Mouse (Mus musculus) lung, postnatal 0 days (tissue): ENCODE data around the gene Gria1. TPM values are rescaled to one million over a fixed set of nuclear protein-coding genes. Genes with fewer than 3 reads are reported as not detected.

Source experiments
- ATAC-seq: fragments of 200-750 bp; cut with Nextera tagmentation; 2 replicates; pipeline ENCODE4 v1.8.0; 2017; ENCODE audit warnings: moderate library complexity
- DNase-seq: peaks from one replicate; pipeline ENCODE4 v3.0.0-alpha.2; 2016; ENCODE audit warnings: low spot score
- H3K27ac ChIP-seq: fragments of 300-500 bp; sonication (generic); 2 replicates; pipeline ENCODE4 v1.5.1; 2014; ENCODE audit warnings: antibody characterized with exemption, mild to moderate bottlenecking, low read length, mixed read lengths
- H3K27me3 ChIP-seq: fragments of 300-500 bp; sonication (generic); replicated peaks from 2 replicates; pipeline ENCODE4 v1.6.1; 2014; ENCODE audit warnings: low read length, mixed read lengths; ENCODE audit not compliant: insufficient read depth
- H3K36me3 ChIP-seq: fragments of 300-500 bp; sonication (generic); 2 replicates; pipeline ENCODE4 v1.6.1; 2014; ENCODE audit warnings: low read length, mixed read lengths; ENCODE audit not compliant: insufficient read depth
- H3K4me1 ChIP-seq: fragments of 300-500 bp; sonication (generic); 2 replicates; pipeline ENCODE4 v1.6.1; 2014; ENCODE audit warnings: antibody characterized with exemption, low read depth, low read length, mixed read lengths; ENCODE audit not compliant: insufficient read depth
- H3K4me2 ChIP-seq: fragments of 300-500 bp; sonication (generic); replicated peaks from 2 replicates; pipeline ENCODE4 v1.6.1; 2014; ENCODE audit warnings: low read depth, mild to moderate bottlenecking, low read length, moderate library complexity, mixed read lengths
- H3K4me3 ChIP-seq: fragments of 300-500 bp; sonication (generic); 2 replicates; pipeline ENCODE4 v1.5.1; 2014; ENCODE audit warnings: low read depth, low read length
- H3K9ac ChIP-seq: fragments of 300-500 bp; sonication (generic); replicated peaks from 2 replicates; pipeline ENCODE4 v1.6.1; 2014; ENCODE audit warnings: low read depth, mild to moderate bottlenecking
- H3K9me3 ChIP-seq: fragments of 300-500 bp; sonication (generic); 2 replicates; pipeline ENCODE4 v1.6.1; 2016; ENCODE audit warnings: low read length, mixed read lengths
- CTCF ChIP-seq: IDR thresholded peaks from 2 replicates; pipeline ENCODE4 v1.5.1; 2016; ENCODE audit warnings: antibody characterized with exemption, mild to moderate bottlenecking
- EP300 ChIP-seq: IDR thresholded peaks from 2 replicates; pipeline ENCODE4 v1.6.1; 2016; ENCODE audit warnings: antibody characterized with exemption, mild to moderate bottlenecking, control low read depth
- WGBS: fragments of 180-500 bp; shearing (Covaris S2); extraction: QIAGEN DNeasy Blood & Tissue Kit; methylation state at CpG from one replicate; pipeline ENCODE4 v1.1.7; 2014; 5-methylcytosine and 5-hydroxymethylcytosine counted together
- polyA plus RNA-seq: library from polyadenylated mRNA; unstranded; fragments of >200 nt; fragmentation: Nextera tagmentation; extraction: Ambion mirVana; gene quantifications from 2 replicates; pipeline ENCODE4 v1.2.1, GENCODE M21; 2015

Gene Gria1
- polyA plus RNA-seq, 1 experiment from 2014 or later, result 1.2 TPM

DNA sequence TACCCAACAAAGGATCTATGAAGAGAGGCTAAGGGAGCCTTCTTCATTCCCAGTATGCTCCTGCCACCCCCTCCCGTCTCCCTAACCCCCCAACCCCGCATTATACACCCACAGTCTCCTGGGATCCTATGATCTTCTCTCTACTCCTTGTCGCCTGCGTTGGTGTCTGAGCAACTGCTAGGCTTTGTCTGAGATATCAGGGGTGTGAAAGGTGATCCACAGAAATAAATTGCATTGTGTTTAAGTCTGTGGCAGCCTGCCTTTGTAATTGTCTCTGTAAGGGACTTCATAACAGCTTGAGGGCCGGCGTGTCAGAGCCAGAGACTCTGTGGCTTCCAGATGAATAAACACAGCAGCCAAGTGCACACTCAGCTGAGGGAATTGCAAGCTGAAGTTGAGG, 61.0 kb downstream of the Gria1 start:
- no peak for TF ChIP-seq CTCF
- TF ChIP-seq EP300, result no peak
- H3K4me1 ChIP-seq, result no peaks in the 10 kb centered on the region
- DNase-seq (no peak), ATAC-seq (no peak)
- H3K27ac ChIP-seq, result no peak overlapping the region
- H3K27me3 ChIP-seq, result no peaks in the 10 kb centered on the region
- H3K9me3 ChIP-seq, result no peaks in the 10 kb centered on the region
- H3K4me3 ChIP-seq, result no peak overlapping the region
- H3K4me2 ChIP-seq, result no peak overlapping the region
- no peak overlapping the region for H3K9ac ChIP-seq
- WGBS, result 58% methylated on average over 6 of the region's 6 CpGs
- no peaks in the 10 kb centered on the region for H3K36me3 ChIP-seq

DNA sequence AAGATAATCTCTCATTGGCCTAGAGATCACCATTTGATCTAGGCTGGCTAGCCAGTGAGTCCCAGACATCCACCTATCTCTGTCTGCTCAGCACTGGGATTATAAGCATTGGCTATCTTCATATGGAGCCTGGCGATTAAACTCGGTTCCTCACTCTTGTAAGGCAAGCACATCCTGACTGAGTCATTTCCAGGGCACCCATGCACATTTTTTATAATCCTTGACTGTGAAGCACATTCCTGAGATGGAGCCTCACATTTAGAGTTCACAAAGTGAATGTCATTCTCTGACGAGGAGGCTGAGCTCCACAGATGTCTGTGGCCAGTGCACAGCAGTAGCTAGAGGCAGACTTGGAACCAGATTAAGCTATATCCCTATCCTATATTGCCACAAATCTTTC, 68.2 kb downstream of the Gria1 start:
- no peak overlapping the region for H3K27ac ChIP-seq
- no peak overlapping the region for H3K4me2 ChIP-seq
- ATAC-seq, result no peak
- H3K9ac ChIP-seq, result no peak overlapping the region
- WGBS, result 75% methylated on average over 3 of the region's 3 CpGs
- H3K4me1 ChIP-seq, result no peaks in the 10 kb centered on the region
- H3K9me3 ChIP-seq, result no peaks in the 10 kb centered on the region
- no peak for DNase-seq
- no peak overlapping the region for H3K4me3 ChIP-seq
- TF ChIP-seq EP300 (no peak), CTCF (no peak)
- H3K36me3 ChIP-seq, result no peaks in the 10 kb centered on the region
- H3K27me3 ChIP-seq, result no peaks in the 10 kb centered on the region

DNA sequence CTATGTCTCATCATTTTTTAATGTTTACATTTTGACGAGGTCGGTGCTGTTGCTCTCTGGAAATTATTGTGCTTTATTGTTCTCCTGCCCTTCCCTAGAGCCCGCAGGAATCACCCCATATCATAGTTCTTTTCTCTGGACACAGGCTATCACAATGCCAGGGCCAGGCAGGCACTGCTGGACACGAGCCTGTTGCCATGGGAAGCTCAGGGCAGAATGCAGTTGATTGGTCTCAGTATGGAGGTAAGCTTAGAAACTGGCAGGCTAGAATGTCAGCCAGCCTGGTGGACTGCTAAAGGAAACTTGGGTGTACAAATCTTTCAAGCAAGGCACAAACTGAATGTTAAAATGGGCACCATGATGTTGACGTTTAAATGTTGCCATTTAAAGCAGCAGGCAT, 78.3 kb downstream of the Gria1 start:
- H3K9me3 ChIP-seq, result no peaks in the 10 kb centered on the region
- ATAC-seq (no peak), DNase-seq (no peak)
- no peaks in the 10 kb centered on the region for H3K36me3 ChIP-seq
- no peak overlapping the region for H3K9ac ChIP-seq
- H3K27ac ChIP-seq, result no peak overlapping the region
- H3K4me3 ChIP-seq, result no peak overlapping the region
- TF ChIP-seq CTCF (no peak), EP300 (no peak)
- H3K27me3 ChIP-seq, result no peaks in the 10 kb centered on the region
- no peaks in the 10 kb centered on the region for H3K4me1 ChIP-seq
- H3K4me2 ChIP-seq, result no peak overlapping the region
- 71% methylated on average over 5 of the region's 5 CpGs for WGBS

DNA sequence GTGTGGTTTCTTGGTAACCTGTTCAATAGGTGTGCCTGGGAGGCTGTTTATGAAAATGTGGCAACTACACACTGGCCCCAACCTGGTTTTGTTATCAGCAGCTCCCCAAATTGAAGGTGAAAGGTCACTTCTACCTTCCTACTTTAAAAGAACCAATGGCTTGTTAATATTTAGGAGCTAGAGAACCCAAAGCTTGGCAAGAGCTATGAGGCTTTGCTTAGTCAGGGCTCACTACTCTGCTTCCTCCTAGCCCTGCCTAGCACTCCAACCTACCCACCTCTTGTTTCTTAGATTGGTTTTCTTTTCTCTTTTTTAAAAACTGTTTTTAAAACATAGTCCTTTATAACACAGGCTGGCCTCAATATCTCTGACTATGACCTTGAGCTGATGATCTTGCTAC, 79.5 kb downstream of the Gria1 start:
- Histone ChIP-seq H3K4me2 (no peak overlapping the region), H3K4me1 (no peaks in the 10 kb centered on the region), H3K27me3 (no peaks in the 10 kb centered on the region), H3K9me3 (no peaks in the 10 kb centered on the region), H3K36me3 (no peaks in the 10 kb centered on the region), H3K27ac (no peak overlapping the region), H3K9ac (no peak overlapping the region), H3K4me3 (no peak overlapping the region)
- no peak for TF ChIP-seq CTCF
- no peak for TF ChIP-seq EP300
- no peak for ATAC-seq
- no peak for DNase-seq

DNA sequence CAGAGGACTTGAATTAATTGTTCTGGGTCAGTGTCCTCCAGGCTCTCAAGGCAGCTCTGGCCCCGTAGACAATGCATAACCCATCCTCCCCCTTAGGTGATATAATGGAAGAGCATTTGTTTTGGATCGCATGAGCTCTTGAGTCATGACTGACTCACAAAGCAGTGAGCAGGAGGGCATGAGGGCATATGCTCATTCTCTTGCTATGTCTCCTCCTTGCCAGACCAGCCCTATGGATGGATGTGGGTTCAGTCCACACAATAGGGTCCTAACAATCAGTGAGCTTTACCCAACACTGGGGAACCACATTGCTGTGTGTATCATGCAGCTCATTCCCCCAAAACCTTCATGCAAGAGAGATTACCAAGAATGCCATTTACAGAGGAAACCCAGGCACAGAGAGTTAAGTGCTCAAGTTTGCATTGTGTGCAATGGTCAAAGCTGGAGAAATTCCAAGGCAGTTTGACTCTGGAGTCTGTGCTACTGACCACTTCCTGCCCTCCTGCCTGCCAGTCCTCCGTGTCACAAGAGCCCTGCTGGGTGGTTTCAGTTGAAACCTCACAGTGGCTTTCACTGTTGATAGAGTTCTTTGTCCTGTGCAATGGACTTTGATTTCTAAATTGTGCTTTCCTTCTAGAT, 80.2 kb downstream of the Gria1 start:
- no peak overlapping the region for H3K9ac ChIP-seq
- H3K9me3 ChIP-seq, result no peaks in the 10 kb centered on the region
- no peak for DNase-seq
- ATAC-seq, result no peak
- H3K36me3 ChIP-seq, result no peaks in the 10 kb centered on the region
- H3K4me2 ChIP-seq, result no peak overlapping the region
- no peaks in the 10 kb centered on the region for H3K4me1 ChIP-seq
- WGBS, result 71% methylated on average over 3 of the region's 3 CpGs
- H3K4me3 ChIP-seq, result no peak overlapping the region
- no peak overlapping the region for H3K27ac ChIP-seq
- H3K27me3 ChIP-seq, result no peaks in the 10 kb centered on the region
- TF ChIP-seq CTCF (no peak), EP300 (no peak)

DNA sequence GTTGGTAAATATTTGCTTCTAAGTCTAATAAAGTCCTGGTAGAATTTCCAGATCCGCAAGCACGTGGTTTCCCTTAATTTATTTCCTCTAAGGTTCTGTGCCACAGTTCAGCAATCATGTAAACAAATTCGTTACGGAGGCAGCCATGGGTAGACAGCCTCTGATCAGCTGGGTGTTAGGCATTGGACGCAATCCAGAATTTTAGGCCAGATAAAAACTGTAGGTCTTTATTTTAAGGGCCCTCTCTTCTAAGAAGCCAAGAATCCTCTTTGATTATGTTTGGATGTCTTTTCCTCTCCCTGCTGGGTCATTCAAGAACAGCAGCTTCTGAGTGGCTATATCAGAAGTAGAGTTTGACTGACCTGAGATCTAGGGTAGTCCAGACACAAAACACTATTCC, 89.3 kb downstream of the Gria1 start:
- WGBS, result 50% methylated on average over 5 of the region's 5 CpGs
- Histone ChIP-seq H3K27me3 (no peaks in the 10 kb centered on the region), H3K36me3 (no peaks in the 10 kb centered on the region), H3K9ac (no peak overlapping the region), H3K4me3 (no peak overlapping the region), H3K4me1 (no peaks in the 10 kb centered on the region), H3K27ac (no peak overlapping the region), H3K9me3 (no peaks in the 10 kb centered on the region), H3K4me2 (no peak overlapping the region)
- no peak for ATAC-seq
- DNase-seq, result no peak
- TF ChIP-seq CTCF (no peak), EP300 (no peak)

DNA sequence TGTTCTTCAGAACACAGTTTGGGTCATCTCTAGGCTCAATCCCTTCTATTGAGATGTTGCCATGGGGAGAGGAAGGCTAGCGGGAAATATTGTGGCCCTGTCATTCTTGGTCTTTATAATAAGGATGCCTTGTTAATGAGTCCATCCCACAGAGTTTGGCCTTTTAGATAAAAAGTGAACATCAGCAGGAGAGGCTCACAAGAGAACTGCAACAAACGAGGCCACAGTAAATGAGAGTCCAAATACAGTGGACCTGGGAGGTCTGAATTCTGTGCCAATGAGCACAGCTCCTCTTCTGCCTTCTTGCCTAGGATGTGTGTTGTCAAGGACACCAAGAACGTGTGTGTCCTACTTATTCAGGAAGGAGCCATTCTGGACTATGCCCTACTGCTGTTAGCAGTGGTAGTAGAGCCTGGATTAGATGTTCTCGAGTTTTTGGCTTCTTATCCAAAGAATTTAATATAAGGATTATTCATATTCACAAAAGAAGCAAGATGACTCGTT, 92.6 kb downstream of the Gria1 start:
- Histone ChIP-seq H3K9ac (no peak overlapping the region), H3K9me3 (no peaks in the 10 kb centered on the region), H3K4me2 (no peak overlapping the region), H3K36me3 (no peaks in the 10 kb centered on the region), H3K4me1 (no peaks in the 10 kb centered on the region), H3K27ac (no peak overlapping the region), H3K27me3 (no peaks in the 10 kb centered on the region), H3K4me3 (no peak overlapping the region)
- no peak for DNase-seq
- no peak for ATAC-seq
- TF ChIP-seq CTCF, result no peak
- WGBS, result 70% methylated on average over 5 of the region's 5 CpGs
